ENCODE assay signal across 8 mouse cellular contexts in the genomic region with DNA sequence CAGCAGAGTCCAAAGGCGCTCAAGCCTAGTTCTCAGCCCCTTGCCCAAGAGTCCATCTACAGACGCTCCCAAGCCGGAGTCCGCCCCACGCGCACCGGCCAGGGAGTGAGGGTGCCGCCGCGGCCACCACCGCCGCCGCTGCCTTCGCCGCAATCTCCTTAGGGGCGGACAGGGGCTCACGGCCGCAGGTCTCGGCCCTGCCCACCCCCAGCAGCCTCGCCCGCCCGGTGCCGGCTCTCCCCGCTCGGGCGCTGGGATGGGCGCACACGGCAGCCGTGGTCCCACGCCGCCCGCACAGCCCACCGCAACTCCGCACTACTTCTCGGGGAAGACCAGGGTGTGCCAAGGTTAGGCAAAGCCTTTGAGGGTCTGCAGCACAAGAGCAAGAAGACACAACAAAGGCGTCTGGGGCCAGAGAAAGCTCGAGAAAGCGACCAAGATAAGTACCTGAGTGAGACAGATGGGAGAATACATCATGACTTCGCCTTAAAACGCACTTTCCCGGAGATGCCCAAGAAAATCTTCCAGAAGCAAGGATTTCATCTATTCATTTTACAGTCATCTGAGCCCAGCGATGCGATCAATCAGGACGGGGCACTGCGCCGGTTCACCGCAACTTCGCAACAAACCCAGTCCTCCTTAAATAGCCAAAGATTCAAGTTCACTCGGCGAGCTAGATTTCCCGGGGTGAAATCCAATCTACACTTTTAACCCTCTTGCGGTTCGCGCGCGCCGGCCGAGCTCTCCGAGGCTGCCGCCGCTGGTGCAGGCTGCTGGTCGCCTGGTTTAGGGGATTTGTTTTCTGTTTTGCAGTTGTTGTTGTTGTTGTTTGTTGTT.
DNase-seq lines count a peak whose midpoint lies in the region; ATAC-seq lines count a peak whose summit lies in the region.

No protein-coding gene starts in this region.

- H3K9me3 ChIP-seq in megakaryocyte, embryonic 14.5 days = no peaks in the 10 kb centered on the region
- H3K9me3 ChIP-seq in intestine, embryonic 14.5 days (ENCODE audit: control insufficient read depth, low read length) = no peaks in the 10 kb centered on the region
- H3K9me3 ChIP-seq in liver, embryonic 15.5 days (replicated peaks) = no peaks in the 10 kb centered on the region
- H3K9me3 ChIP-seq in stomach, embryonic 14.5 days (ENCODE audit: control insufficient read depth, low read depth, low read length) = no peaks in the 10 kb centered on the region

- DNase-seq in cerebellum, adult 8-10 months = peak; percentile 59
- peak; percentile 51 for DNase-seq in gastrocnemius, adult 18-20 months (ENCODE audit: low spot score)
- peak; percentile 80 for DNase-seq in intestine, embryonic 14.5 days (ENCODE audit: low spot score)
- no peak for DNase-seq in left cerebral cortex, adult 8-10 months (ENCODE audit: low spot score in 2 of 2)

- H3K36me3 ChIP-seq in megakaryocyte, embryonic 14.5 days (replicated peaks; ENCODE audit: low read length) = no peaks in the 10 kb centered on the region
- H3K36me3 ChIP-seq in intestine, embryonic 14.5 days (ENCODE audit: control insufficient read depth, insufficient read depth, low read length) = no peaks in the 10 kb centered on the region
- no peaks in the 10 kb centered on the region for H3K36me3 ChIP-seq in liver, embryonic 15.5 days (replicated peaks)
- no peaks in the 10 kb centered on the region for H3K36me3 ChIP-seq in stomach, embryonic 14.5 days (ENCODE audit: control insufficient read depth, insufficient read depth, low read length)

- H3K4me2 ChIP-seq in intestine, embryonic 14.5 days (ENCODE audit: low read length) = peak overlapping the region; percentile 91
- peak overlapping the region; percentile 64 for H3K4me2 ChIP-seq in liver, embryonic 15.5 days
- H3K4me2 ChIP-seq in stomach, embryonic 14.5 days (replicated peaks; ENCODE audit: low read depth, low read length) = peak overlapping the region; percentile 91

- no peak for ATAC-seq in megakaryocyte, adult 5-6 weeks (ENCODE audit: poor library complexity, severe bottlenecking)
- no peak for ATAC-seq in intestine, embryonic 14.5 days (replicated peaks; ENCODE audit: low FRiP score, low TSS enrichment, low read depth)
- ATAC-seq in liver, embryonic 15.5 days (ENCODE audit: insufficient read depth) = no peak
- ATAC-seq in stomach, embryonic 14.5 days (ENCODE audit: insufficient number of reproducible peaks, insufficient read depth, low FRiP score, low read depth) = no peak

- peaks cover 88% of the 10 kb centered on the region for H3K27me3 ChIP-seq in megakaryocyte, embryonic 14.5 days (replicated peaks)
- H3K27me3 ChIP-seq in intestine, embryonic 14.5 days (replicated peaks; ENCODE audit: control insufficient read depth, insufficient read depth, low read length) = no peaks in the 10 kb centered on the region
- peaks cover 72% of the 10 kb centered on the region for H3K27me3 ChIP-seq in liver, embryonic 15.5 days
- no peaks in the 10 kb centered on the region for H3K27me3 ChIP-seq in stomach, embryonic 14.5 days (ENCODE audit: control insufficient read depth, insufficient read depth, low read length)

- peak overlapping the region; percentile 88 for H3K4me3 ChIP-seq in megakaryocyte, embryonic 14.5 days (replicated peaks)
- peak overlapping the region; percentile 94 for H3K4me3 ChIP-seq in intestine, embryonic 14.5 days (ENCODE audit: low read depth, low read length)
- H3K4me3 ChIP-seq in liver, embryonic 15.5 days (replicated peaks) = peak overlapping the region; percentile 58
- H3K4me3 ChIP-seq in stomach, embryonic 14.5 days (ENCODE audit: low read depth, low read length) = peak overlapping the region; percentile 99

- H3K9ac ChIP-seq in intestine, embryonic 14.5 days (ENCODE audit: low read length) = peak overlapping the region; percentile 90
- H3K9ac ChIP-seq in liver, embryonic 15.5 days = peak overlapping the region; percentile 56; the same call in 1 of the 2 replicates
- peak overlapping the region; percentile 99 for H3K9ac ChIP-seq in stomach, embryonic 14.5 days (replicated peaks; ENCODE audit: low read depth, low read length)

- WGBS in intestine, embryonic 14.5 days = under 1% methylated on average over 62 of the region's 62 CpGs
- WGBS in liver, embryonic 15.5 days (ENCODE audit: insufficient replicate concordance) = under 1% methylated on average over 62 of the region's 62 CpGs
- whole genome bisulfite sequencing in stomach, embryonic 14.5 days = under 1% methylated on average over 62 of the region's 62 CpGs

- H3K4me1 ChIP-seq in megakaryocyte, embryonic 14.5 days = peaks cover 30% of the 10 kb centered on the region
- H3K4me1 ChIP-seq in intestine, embryonic 14.5 days (replicated peaks; ENCODE audit: control insufficient read depth, insufficient read depth, low read length) = peaks cover 40% of the 10 kb centered on the region
- H3K4me1 ChIP-seq in liver, embryonic 15.5 days (replicated peaks) = peaks cover 6% of the 10 kb centered on the region
- H3K4me1 ChIP-seq in stomach, embryonic 14.5 days (ENCODE audit: control insufficient read depth, insufficient read depth, low read length) = peaks cover 35% of the 10 kb centered on the region

- H3K27ac ChIP-seq in intestine, embryonic 14.5 days (ENCODE audit: low read depth) = peak overlapping the region; percentile 100
- peak overlapping the region; percentile 87 for H3K27ac ChIP-seq in liver, embryonic 15.5 days (replicated peaks)
- H3K27ac ChIP-seq in stomach, embryonic 14.5 days (ENCODE audit: low read length) = peak overlapping the region; percentile 100

Comparison
In these comparisons a context has a peak if more than half of its experiments do, and no peak if none do; other contexts are left out.
1. DNase-seq: peak in cerebellum, adult 8-10 months (single experiment), gastrocnemius, adult 18-20 months (single experiment) and intestine, embryonic 14.5 days (single experiment); none in left cerebral cortex, adult 8-10 months (0 of 2).
2. Peak in every context shown above with its lines, with median percentiles within 50 percentile points of each other: H3K4me3 ChIP-seq, H3K27ac ChIP-seq, H3K4me2 ChIP-seq and H3K9ac ChIP-seq.